Mouse (Mus musculus) myocyte (in vitro differentiated cells): Measurements from ENCODE around the gene Esrrg.

Source experiments
- MYOG ChIP-seq, 3 experiments: IDR thresholded peaks; one replicate each; pipeline ENCODE4 v1.6.1; 2011; ENCODE audit warnings: control low read depth in 2 of 3, low read depth in 2 of 3, mild to moderate bottlenecking in 2 of 3; ENCODE audit not compliant: insufficient read length in 2 of 3, control insufficient read depth in 1 of 3, insufficient read depth in 1 of 3
- POLR2A ChIP-seq: IDR thresholded peaks from one replicate; pipeline ENCODE4 v1.6.1; 2011; ENCODE audit warnings: low read depth, mild to moderate bottlenecking, control low read depth, moderate library complexity; ENCODE audit not compliant: insufficient read length

DNA sequence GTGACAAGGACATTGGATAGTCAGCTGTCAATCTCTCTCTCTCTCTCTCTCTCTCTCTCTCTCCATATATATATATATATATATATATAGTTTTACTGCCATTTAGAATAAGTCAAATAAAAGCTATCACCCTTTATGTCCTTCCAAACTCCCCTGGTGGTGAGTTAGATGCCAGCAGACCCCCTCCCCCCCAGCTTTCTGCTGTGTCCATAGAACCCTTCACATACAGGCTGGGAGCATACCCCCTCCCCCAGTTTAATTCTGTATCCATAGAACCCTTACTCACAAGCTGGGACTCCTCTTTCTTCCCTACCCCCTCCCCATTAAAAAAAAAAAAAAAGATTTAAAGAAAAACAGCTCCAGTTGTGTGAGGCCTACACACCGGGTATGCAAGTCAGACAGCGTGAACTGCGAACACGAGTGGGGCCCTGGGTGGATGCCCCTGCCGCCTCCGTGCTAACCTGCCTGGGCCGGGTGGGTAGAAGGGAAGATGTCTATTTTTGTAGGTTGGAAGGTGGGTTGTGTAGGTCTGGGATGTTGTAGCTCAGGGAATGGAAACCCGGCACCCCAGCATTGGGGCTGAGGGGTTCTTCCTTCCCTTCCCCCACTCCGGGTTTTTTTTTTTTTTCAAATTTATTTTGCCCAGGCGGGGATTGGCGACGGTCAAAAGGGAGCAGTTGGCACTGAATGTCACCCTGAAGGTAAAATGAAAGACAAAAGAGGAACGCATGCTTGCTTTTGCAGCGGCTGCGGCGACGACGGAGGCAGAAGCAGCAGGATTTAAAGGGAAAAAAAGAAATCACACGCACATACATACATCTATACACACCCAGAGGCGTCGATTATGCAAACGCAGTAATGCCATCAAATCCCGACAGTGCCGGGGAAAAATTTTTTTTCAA is 42.4 kb downstream of the Esrrg start:
- TF ChIP-seq POLR2A (no peak), MYOG (IDR thresholded peaks at IDR 0.05; ENCODE audit: control insufficient read depth in 1 of 3, insufficient read depth in 1 of 3, insufficient read length in 2 of 3, low read depth in 2 of 3) (no peak)
